Mouse (Mus musculus) gastrocnemius, postnatal 4 days (tissue): ENCODE measurements at regions not wholly inside any gene's neighbourhood (a gene's known extent, or its start where the extent isn't known, plus 50 kb on each side); places are given as distances from the start of the nearest gene placed in this dataset.

ENCODE experiments used
- DNase-seq, 2 experiments: peaks; one replicate each; pipeline ENCODE4 v3.0.0; 2021 to 2022; ENCODE audit warnings: low spot score in 2 of 2, mixed read lengths in 2 of 2

DNA sequence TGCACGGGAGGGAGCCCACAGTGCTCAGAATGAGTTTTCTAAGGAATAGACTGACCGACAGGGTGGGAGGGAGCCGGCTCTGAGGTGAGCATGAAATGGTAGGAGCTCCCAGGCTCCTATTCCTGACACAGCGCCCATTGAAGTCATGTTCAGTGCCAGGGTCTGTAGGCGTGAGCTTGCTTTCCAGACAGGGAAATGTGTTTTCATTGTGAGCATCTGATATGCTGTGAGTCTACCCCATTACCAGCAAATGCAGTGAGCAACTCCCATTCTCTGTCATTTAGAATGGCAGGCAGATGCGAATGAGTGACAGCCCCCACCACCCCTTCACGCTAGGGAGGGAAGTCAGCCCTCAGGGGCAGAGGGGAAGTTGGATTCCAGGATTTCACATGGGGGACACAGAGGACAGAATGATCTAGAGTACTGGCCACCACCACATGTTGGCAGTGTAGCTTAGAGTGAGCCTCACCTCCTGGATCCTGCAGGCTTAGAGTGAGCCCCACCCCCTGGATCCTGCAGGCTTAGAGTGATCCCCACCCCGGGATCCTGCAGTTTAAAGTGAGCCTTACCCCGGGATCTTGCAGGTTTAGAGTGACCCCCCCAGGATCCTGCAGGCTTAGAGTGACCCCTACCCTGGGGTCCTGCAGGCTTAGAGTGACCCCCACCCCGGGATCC, 283.2 kb upstream of the Eef2kmt start:
- no peak for DNase-seq

GRCm38 (mm10) chr16:5537286-5538204, 281.8 kb upstream of the Eef2kmt start:
- no peak for DNase-seq

- DNase-seq: no peak
Observed at GRCm38 (mm10) chr16:5536515-5536972, 280.8 kb upstream of the Eef2kmt start.

DNA sequence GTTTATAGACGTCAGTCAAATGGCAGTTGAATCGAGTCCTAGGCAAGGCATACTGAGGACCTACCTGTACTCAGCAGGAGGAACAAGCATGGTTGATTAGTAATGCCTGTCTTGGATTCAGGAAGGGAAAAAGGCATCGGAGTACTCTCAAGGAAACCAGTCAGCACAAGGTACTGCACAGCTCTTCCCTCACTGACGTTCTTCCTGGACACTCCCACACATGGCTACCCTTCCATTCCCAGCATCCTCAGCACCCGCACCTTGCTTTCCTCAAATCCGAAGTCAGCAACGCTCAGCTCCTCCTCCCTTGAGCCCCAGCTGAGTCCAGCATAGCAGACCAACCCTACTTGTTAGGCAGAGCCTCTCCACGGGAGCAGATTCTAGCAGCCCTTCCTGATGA, 279.6 kb upstream of the Eef2kmt start:
- no peak for DNase-seq

DNA sequence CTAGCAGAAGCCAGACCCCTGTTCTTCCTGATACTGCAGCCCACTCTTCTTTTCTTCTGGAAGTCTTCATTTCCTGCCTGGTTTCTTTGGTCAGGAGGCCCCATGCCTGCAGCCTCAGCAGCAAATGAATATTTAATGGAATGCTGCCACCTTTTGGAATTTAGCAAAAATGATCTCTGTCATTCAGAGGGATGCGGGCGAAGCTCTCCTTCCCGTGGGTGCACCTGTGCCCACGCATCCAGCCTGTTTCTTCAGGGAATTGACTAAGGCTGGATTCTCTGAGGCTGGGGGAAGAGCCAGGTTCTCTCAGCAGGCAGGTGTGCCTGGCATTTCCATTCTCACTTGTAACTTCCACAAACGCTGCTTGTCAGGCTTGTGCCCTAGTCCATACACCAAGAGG, 279.1 kb upstream of the Eef2kmt start:
- DNase-seq: no peak

GRCm38 (mm10) chr16:5534385-5534784, 278.6 kb upstream of the Eef2kmt start:
- DNase-seq: no peak

GRCm38 (mm10) chr16:5532281-5532680, 276.5 kb upstream of the Eef2kmt start:
- DNase-seq: no peak

GRCm38 (mm10) chr16:5529823-5530222, 274.0 kb upstream of the Eef2kmt start:
- no peak for DNase-seq

GRCm38 (mm10) chr16:5527936-5528335, 272.2 kb upstream of the Eef2kmt start:
- no peak for DNase-seq

- no peak for DNase-seq
Observed at GRCm38 (mm10) chr16:5524375-5524774, 268.6 kb upstream of the Eef2kmt start.

DNA sequence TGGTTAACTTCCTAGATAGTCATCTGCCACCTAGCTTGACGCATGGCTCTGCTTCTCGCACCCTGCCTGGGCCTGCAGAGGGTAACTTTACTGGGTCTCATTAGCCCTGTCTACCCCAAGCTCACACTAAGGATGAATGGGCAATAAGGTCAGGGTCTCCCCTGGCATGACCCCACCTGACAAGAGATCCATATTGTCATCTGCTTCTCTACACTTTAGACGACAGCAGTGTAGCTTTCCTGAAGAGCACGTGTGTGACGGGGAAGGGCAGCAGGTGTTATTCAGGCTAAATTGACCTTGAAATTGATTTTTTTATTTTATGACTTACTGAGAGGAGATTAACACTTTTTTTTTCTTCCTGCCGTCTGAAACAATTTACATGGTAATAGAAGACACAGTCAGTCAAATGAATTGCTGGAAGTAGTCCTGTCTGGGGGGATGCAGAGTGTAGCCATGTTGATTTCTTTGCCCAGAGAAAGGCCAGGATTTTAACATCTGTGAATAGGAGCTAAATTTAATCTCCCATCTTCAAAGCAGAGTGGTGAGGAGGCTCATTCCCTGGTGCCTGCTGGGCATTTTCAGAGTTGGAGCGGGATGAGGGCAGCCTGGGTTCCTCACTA, 267.7 kb upstream of the Eef2kmt start:
- no peak for DNase-seq

DNA sequence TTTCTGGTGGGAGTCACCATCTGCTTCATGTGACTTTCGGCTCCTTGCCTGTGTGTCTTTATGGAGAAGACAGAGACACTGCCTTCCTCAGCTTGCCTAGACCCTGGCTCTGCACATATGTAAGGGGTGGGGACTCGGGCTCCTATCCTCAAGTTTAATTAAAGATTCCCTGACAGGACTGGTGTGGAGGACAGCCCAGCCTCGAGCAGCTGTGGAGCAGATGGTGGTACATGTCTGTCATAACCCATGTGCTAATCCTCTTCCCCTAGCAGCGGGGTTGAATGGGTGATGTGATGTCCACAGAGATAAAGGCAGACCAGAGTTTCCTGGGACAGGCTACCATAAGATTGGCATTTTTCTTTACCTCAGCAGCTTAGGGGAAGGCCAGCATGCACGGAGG, 262.0 kb upstream of the Eef2kmt start:
- no peak for DNase-seq

DNA sequence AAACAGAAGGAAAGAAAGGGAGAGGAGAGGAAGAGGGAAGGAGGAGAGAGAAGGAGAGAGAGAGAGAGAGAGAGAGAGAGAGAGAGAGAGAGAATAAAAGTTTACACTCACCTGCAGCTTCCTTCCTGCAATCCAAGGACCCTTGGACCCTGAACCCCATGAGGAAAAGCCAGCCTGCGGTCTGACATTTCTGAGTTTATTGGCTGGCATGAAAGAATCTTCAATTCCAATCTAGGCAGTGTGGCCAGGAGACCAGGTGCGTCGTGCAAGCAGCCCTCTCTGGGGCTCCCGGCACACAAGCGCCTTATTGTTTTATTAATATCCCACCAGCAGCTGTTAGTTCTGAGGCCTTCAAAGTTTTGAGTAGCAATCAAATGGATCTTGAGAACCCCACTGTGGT, 260.1 kb upstream of the Eef2kmt start:
- DNase-seq: no peak

DNA sequence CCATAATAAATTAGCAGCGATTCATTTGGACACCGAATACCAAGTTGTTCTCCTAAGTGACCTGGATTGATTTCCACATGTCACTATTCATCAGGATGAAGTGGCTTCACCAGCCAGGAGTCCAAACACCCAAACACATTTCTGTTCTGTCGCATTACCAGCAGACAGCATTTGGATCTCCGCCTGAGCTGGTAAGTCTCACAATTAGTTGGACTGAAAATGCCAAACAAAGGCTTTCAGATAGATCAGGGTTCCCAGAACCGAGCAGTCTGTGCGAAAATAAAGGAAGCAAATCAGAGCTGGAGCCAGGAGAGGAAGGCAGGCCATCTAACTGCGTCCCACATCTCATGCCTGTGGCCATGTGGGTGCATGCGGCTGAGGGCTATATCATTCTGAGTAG, 251.5 kb upstream of the Eef2kmt start:
- no peak for DNase-seq

DNA sequence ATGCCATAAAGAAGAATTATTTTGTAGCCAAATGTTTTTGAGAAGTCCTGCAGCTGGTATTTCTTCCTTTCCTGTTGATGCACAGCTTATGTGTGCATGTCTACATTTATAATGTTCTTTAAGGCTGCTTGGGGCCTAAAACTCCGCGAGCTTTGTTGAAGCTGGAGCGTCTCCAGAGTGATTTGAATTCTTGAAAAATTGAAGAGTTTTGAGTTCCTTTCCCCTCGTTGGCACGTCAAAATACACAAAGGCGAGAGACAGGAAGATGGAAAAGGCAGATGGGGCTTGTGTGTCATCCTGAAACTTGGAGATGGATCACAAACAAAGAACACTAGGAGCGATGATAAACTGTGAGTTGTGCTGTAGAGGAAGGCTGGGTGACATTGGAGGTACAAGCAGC, 246.2 kb upstream of the Eef2kmt start:
- no peak for DNase-seq

GRCm38 (mm10) chr16:5496051-5496685, 240.4 kb upstream of the Eef2kmt start:
- no peak for DNase-seq

DNA sequence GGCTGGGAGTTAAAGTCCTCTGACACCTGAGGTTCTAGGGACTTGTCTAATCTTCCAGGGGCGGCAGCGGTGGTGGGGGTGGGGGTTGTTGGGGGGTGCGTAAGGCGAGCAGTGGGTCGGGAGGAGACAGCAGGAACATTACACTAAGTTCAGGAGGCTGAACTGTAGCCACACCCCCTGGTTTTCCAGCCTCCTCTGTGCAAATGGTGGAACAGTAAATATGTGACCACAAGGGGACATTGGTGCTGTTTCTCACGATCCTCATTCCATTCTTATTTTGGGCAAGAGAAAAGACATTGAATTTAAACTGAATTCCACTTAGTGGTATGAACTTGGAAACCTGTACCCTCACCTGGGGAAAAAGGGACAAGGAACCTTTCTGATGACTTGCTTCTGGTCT, 237.6 kb upstream of the Eef2kmt start:
- no peak for DNase-seq

- no peak for DNase-seq
Observed at GRCm38 (mm10) chr16:5487259-5487658, 231.5 kb upstream of the Eef2kmt start.

GRCm38 (mm10) chr16:5483337-5483736, 227.6 kb upstream of the Eef2kmt start:
- no peak for DNase-seq

- no peak for DNase-seq
Observed at GRCm38 (mm10) chr16:5480148-5480547, 224.4 kb upstream of the Eef2kmt start.

- DNase-seq: no peak
Observed at GRCm38 (mm10) chr16:5478970-5479369, 223.2 kb upstream of the Eef2kmt start.

- DNase-seq: peak in 1 of 2 experiments; percentile 44
Observed at GRCm38 (mm10) chr16:5471321-5471720, 215.5 kb upstream of the Eef2kmt start.
